8 mouse cellular contexts compared by ENCODE assay signal in the genomic region with DNA sequence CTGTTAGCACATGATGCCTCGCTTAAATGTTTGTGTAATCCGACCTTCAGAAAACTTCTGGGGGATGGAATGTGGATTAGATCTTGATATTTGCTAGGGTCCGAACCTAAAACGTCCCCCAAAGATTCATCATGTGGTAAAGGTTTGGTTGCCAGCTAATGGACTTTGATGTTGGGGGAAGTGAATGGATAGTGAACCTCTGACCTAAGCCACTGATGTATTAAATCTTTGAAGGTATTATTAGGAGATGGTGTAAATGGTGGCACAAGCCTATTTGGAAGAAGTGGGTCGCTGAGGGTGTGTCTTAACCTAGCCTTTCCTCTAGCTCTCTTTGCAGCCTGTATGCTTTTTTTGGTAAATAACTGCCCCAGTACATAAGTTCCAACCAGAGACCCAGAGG. TPM values are rescaled to one million over a fixed set of nuclear protein-coding genes. Genes with fewer than 3 reads are reported as not detected.
A peak's percentile ranks its signal among the peaks of the same experiment; 100 is the strongest.
DNase-seq lines count a peak whose midpoint lies in the region; ATAC-seq and TF ChIP-seq lines count a peak whose summit lies in the region.

No protein-coding gene starts in this region.

- H3K9me3 ChIP-seq in embryonic facial prominence, embryonic 12.5 days: no peaks in the 10 kb centered on the region
- no peaks in the 10 kb centered on the region for H3K9me3 ChIP-seq in intestine, embryonic 15.5 days
- no peaks in the 10 kb centered on the region for H3K9me3 ChIP-seq in midbrain, embryonic 13.5 days

- no peaks in the 10 kb centered on the region for H3K27me3 ChIP-seq in kidney, adult 2 months (replicated peaks; ENCODE audit: control insufficient read depth, insufficient read depth, low read length)
- no peaks in the 10 kb centered on the region for H3K27me3 ChIP-seq in embryonic facial prominence, embryonic 12.5 days
- no peaks in the 10 kb centered on the region for H3K27me3 ChIP-seq in intestine, embryonic 15.5 days (replicated peaks)
- peaks cover 14% of the 10 kb centered on the region for H3K27me3 ChIP-seq in midbrain, embryonic 13.5 days

- peak; percentile 69 for DNase-seq in kidney, adult 2 months
- no peak for DNase-seq in kidney, adult 18-20 months
- no peak for DNase-seq in spleen, adult 18-20 months
- DNase-seq in spleen, adult 12 weeks (ENCODE audit: low spot score): no peak

- no peak for TF ChIP-seq POLR2A in kidney, adult 2 months (IDR thresholded peaks at IDR 0.05; ENCODE audit: low read depth, low read length)

- H3K4me1 ChIP-seq in kidney, adult 2 months (ENCODE audit: control insufficient read depth, insufficient read depth, low read length): peaks cover 14% of the 10 kb centered on the region; the same call in 1 of the 2 replicates
- H3K4me1 ChIP-seq in embryonic facial prominence, embryonic 12.5 days: peaks cover 8% of the 10 kb centered on the region
- peaks cover 9% of the 10 kb centered on the region for H3K4me1 ChIP-seq in intestine, embryonic 15.5 days (replicated peaks)
- peaks cover 9% of the 10 kb centered on the region for H3K4me1 ChIP-seq in midbrain, embryonic 13.5 days (replicated peaks)

- peak overlapping the region; percentile 73 for H3K4me2 ChIP-seq in embryonic facial prominence, embryonic 12.5 days (replicated peaks)
- H3K4me2 ChIP-seq in intestine, embryonic 15.5 days (replicated peaks): peak overlapping the region; percentile 80
- peak overlapping the region; percentile 76 for H3K4me2 ChIP-seq in midbrain, embryonic 13.5 days (replicated peaks)

- H3K9ac ChIP-seq in embryonic facial prominence, embryonic 12.5 days: no peak overlapping the region
- H3K9ac ChIP-seq in intestine, embryonic 15.5 days: peak overlapping the region; percentile 97; the same call in 1 of the 2 replicates
- H3K9ac ChIP-seq in midbrain, embryonic 13.5 days (replicated peaks): no peak overlapping the region

- no peak for ATAC-seq in embryonic facial prominence, embryonic 12.5 days (ENCODE audit: insufficient number of reproducible peaks, insufficient read depth, low FRiP score, low TSS enrichment)
- no peak for ATAC-seq in intestine, embryonic 15.5 days
- no peak for ATAC-seq in midbrain, embryonic 13.5 days
- no peak for ATAC-seq in monocyte, adult 5-6 weeks (replicated peaks; ENCODE audit: insufficient number of reproducible peaks, low FRiP score, low TSS enrichment, poor library complexity, severe bottlenecking)

- TF ChIP-seq CTCF in kidney, adult 2 months (conservative IDR thresholded peaks at IDR 0.05; ENCODE audit: insufficient read depth, insufficient read length, low read depth, low read length): no peak

- 12% methylated on average over 5 of the region's 5 CpGs for WGBS in kidney, adult 2 months
- 25% methylated on average over 5 of the region's 5 CpGs for WGBS in embryonic facial prominence, embryonic 12.5 days
- 24% methylated on average over 5 of the region's 5 CpGs for WGBS in intestine, embryonic 15.5 days
- WGBS in midbrain, embryonic 13.5 days: 38% methylated on average over 5 of the region's 5 CpGs

- H3K4me3 ChIP-seq in kidney, adult 2 months (ENCODE audit: insufficient read depth, low read depth, low read length): peak overlapping the region; percentile 93; the same call in 1 of the 2 replicates
- H3K4me3 ChIP-seq in embryonic facial prominence, embryonic 12.5 days: peak overlapping the region; percentile 96
- H3K4me3 ChIP-seq in intestine, embryonic 15.5 days (replicated peaks): peak overlapping the region; percentile 98; the same call in 1 of the 2 replicates
- H3K4me3 ChIP-seq in midbrain, embryonic 13.5 days (replicated peaks): peak overlapping the region; percentile 72; the same call in 1 of the 2 replicates

- peak overlapping the region; percentile 93 for H3K27ac ChIP-seq in kidney, adult 2 months (ENCODE audit: insufficient read depth, low read depth, low read length)
- H3K27ac ChIP-seq in embryonic facial prominence, embryonic 12.5 days: no peak overlapping the region
- no peak overlapping the region for H3K27ac ChIP-seq in intestine, embryonic 15.5 days
- no peak overlapping the region for H3K27ac ChIP-seq in midbrain, embryonic 13.5 days

- H3K36me3 ChIP-seq in kidney, adult 2 months (ENCODE audit: control insufficient read depth, insufficient read depth, low read length): no peaks in the 10 kb centered on the region
- no peaks in the 10 kb centered on the region for H3K36me3 ChIP-seq in embryonic facial prominence, embryonic 12.5 days
- H3K36me3 ChIP-seq in intestine, embryonic 15.5 days: no peaks in the 10 kb centered on the region
- H3K36me3 ChIP-seq in midbrain, embryonic 13.5 days: no peaks in the 10 kb centered on the region

RNA-seq across cellular contexts. Expression of gene Slc35a3, which starts 0.4 kb away (rescaled TPM):
- polyA plus RNA-seq in kidney, adult 2 months (2012; rRNA removed): 15.7 and 17.5 TPM in 2 replicates
- polyA plus RNA-seq in embryonic facial prominence, embryonic 12.5 days (2016; fragmentation: Nextera tagmentation; extraction: Ambion mirVana): 10.8 and 12.1 TPM in 2 replicates
- polyA plus RNA-seq in intestine, embryonic 15.5 days (2015; fragmentation: Nextera tagmentation; extraction: Ambion mirVana): 18.5 and 19.4 TPM in 2 replicates
- polyA plus RNA-seq in midbrain, embryonic 13.5 days (2015; fragmentation: Nextera tagmentation; extraction: Ambion mirVana): 6.3 and 7.2 TPM in 2 replicates
- 59.2 to 79.8 TPM (median 73.4 TPM) in 3 replicates for total RNA-seq in monocyte, adult 5-6 weeks (2017)

RNA-seq across cellular contexts. Expression of gene Gm43191, which starts 32.0 kb away (rescaled TPM):
- not detected in 2 replicates for polyA plus RNA-seq in kidney, adult 2 months (2012; rRNA removed)
- not detected in 2 replicates for polyA plus RNA-seq in embryonic facial prominence, embryonic 12.5 days (2016; fragmentation: Nextera tagmentation; extraction: Ambion mirVana)
- not detected in 2 replicates for polyA plus RNA-seq in intestine, embryonic 15.5 days (2015; fragmentation: Nextera tagmentation; extraction: Ambion mirVana)
- polyA plus RNA-seq in midbrain, embryonic 13.5 days (2015; fragmentation: Nextera tagmentation; extraction: Ambion mirVana): not detected in 2 replicates
- not detected in 3 replicates for total RNA-seq in monocyte, adult 5-6 weeks (2017)

RNA-seq across cellular contexts. Expression of gene Mfsd14a, which starts 50.6 kb away (rescaled TPM):
- 27.5 and 27.8 TPM in 2 replicates for polyA plus RNA-seq in kidney, adult 2 months (2012; rRNA removed)
- 83.7 and 89.3 TPM in 2 replicates for polyA plus RNA-seq in embryonic facial prominence, embryonic 12.5 days (2016; fragmentation: Nextera tagmentation; extraction: Ambion mirVana)
- polyA plus RNA-seq in intestine, embryonic 15.5 days (2015; fragmentation: Nextera tagmentation; extraction: Ambion mirVana): 82.6 and 87.3 TPM in 2 replicates
- 65.4 and 67.9 TPM in 2 replicates for polyA plus RNA-seq in midbrain, embryonic 13.5 days (2015; fragmentation: Nextera tagmentation; extraction: Ambion mirVana)
- 99.6 to 106 TPM (median 102 TPM) in 3 replicates for total RNA-seq in monocyte, adult 5-6 weeks (2017)
